Mouse (Mus musculus) adrenal gland, postnatal 14 days (tissue): Measurements from ENCODE around the gene Ifit2. TPM values are rescaled to one million over a fixed set of nuclear protein-coding genes. Genes with fewer than 3 reads are reported as not detected.
"Not testable (repeated sequence)": the region's sequence is repeated elsewhere in the genome, so short reads cannot be mapped to it uniquely, and the experiment has no call there.

Source experiments
- DNase-seq: peaks from one replicate; pipeline ENCODE4 v3.0.0; 2021; ENCODE audit warnings: mixed read lengths
- total RNA-seq: library from RNA; stranded (reverse); gene quantifications from 2 replicates; pipeline ENCODE4 v1.2.3, GENCODE M21; 2021

Ifit2 gene
- total RNA-seq, 1 experiment from 2014 or later, result 3.4 TPM

- no peak for DNase-seq
Observed at GRCm38 (mm10) chr19:34596811-34597210, 46.3 kb downstream of the Ifit2 start.

- peak; percentile 66 for DNase-seq
Observed at GRCm38 (mm10) chr19:34598341-34598740, 47.8 kb downstream of the Ifit2 start.

DNA sequence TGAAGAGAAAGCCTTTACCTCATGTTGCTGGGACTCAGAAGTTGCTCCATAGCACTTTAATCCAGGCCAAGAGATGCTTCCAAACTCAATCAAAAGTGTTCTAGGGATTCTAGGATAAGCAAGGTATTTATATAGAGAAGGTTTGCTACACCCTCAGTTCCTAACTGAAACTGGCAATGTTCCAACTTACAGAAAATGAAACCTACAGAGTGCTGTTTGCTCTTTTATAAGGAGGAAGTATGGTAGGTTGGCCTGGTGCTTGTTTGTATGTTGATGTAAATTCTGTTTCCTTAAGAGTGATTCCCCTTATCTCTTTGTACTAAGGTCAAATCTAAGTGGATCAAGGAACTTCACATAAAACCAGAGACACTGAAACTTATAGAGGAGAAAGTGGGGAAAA lies 48.8 kb downstream of the Ifit2 start:
- not testable (repeated sequence) for DNase-seq

DNA sequence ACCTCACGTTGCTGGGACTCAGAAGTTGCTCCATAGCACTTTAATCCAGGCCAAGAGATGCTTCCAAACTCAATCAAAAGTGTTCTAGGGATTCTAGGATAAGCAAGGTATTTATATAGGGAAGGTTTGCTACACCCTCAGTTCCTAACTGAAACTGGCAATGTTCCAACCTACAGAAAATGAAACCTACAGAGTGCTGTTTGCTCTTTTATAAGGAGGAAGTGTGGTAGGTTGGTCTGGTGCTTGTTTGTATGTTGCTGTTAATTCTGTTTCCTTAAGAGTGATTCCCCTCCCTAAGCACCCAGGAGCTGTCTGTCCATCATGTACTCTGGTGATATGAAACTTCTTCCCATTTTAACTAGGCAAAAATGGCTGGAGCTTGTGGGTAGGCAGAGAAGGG lies 51.4 kb downstream of the Ifit2 start, which contains the start of gene Ifit1bl1:
TSS of gene Ifit1bl1 (minus strand) at position 69 of the 400 bp plus-strand sequence.
- not testable (repeated sequence) for DNase-seq

DNA sequence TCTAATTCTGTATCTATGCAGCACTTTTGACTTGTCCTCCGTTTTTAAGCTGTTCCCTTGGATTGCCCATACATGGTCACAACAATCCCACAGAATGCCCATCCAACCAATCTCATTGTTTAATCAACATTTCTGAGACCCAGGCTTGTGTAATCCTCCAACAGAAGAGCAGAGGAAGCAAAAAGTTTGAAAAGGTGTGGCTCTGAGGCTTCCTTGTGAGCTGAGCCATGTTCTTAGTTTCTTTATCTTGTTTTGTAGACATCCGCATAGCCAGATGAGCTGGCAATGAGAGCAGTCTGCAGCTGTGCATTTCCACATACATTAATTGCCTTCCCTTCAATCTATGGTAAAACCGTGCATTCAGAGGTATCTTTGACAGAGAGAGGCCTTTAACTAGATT lies 55.0 kb downstream of the Ifit2 start:
- DNase-seq, result no peak

- peak; percentile 45 for DNase-seq
Observed at GRCm38 (mm10) chr19:34607237-34608051, 57.0 kb downstream of the Ifit2 start, which contains the start of gene Ifit3b. Gene Ifit3b (plus strand): TSS chr19:34607970.

DNA sequence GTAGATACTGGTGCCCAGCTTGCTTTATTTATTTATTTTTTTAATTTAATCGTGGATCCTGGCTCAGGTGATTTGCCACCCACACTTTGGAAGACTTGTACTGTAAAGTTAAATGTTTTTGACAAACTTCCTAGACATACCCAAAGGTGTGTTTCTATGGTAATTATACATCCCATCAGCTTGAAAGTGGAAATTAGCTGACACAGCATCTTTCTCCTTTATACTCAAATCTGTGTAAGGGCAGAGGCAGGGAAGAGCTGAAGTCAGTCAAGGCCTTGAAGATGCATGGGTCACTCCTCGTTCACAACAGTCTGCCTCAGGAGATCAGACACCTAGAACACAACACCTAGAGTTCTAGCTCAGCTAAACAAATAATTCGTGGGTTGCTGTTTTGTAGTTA lies 59.6 kb downstream of the Ifit2 start:
- DNase-seq, result not testable (repeated sequence)

DNA sequence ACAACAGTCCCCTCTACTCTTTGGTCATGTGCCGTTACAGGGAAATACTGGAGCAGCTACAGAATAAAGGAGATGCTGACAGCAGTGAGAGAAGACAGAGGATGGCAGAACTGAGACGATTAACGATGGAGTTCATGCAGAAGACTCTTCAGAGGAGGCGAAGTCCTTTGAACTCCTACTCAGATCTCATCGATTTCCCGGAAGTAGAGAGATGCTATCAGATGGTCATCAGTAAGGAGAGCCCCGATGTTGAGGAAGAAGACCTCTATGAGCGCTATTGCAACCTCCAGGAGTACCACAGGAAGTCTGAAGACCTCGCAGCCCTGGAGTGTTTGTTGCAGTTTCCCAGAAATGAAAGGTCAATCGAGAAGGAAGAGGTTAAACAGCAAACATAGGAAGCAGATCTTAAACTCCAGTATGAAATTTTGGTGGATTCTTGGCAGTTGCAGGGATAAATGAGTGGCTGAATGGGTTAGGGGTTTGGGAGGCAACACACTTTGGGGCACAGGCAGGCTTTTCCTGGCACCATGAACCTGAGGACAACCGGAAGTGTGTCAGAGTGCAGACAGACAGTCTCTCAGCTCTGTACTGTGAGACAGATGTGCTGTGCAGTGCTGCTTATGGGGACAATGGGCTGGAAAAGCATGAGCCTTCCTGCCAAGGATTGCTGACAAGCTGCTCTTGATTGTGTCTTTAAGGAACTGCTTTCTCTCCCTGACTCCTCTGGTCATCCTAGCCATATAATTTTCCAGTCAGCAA lies 61.9 kb downstream of the Ifit2 start:
- DNase-seq, result not testable (repeated sequence)

- DNase-seq, result no peak
Observed at GRCm38 (mm10) chr19:34620871-34621270, 70.4 kb downstream of the Ifit2 start.

DNA sequence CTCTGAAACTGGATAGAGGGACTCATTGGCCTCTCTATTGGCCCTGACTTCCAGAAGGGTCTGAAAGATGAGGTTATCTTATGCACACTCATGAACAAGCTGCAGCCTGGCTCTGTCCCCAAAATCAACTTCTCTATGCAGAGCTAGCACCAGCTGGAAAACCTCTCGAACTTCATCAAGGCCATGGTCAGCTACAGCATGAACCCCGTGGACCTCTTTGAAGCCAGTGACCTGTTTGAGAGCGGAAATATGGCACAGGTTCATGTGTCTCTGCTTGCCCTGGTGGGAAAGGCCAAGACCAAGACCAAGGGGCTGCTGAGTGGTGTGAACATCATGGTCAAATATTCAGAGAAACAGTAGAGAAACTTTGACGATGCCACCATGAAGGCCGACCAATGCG lies 73.3 kb downstream of the Ifit2 start:
- no peak for DNase-seq

GRCm38 (mm10) chr19:34624663-34625062 lies 74.2 kb downstream of the Ifit2 start:
- no peak for DNase-seq

Other genes starting within 250 kb of the Ifit2 start
- 1.4 TPM in 1 of 2 replicates, not detected in the other for gene Ch25h, start 75.5 kb upstream of the Ifit2 start, total RNA-seq
- gene Lipa, start 23.2 kb upstream of the Ifit2 start, total RNA-seq, result 128 and 148 TPM in 2 replicates
- gene Ifit3, start 32.8 kb downstream of the Ifit2 start, total RNA-seq, result 3.6 and 8.2 TPM in 2 replicates
- gene Ifit1bl1, start 51.3 kb downstream of the Ifit2 start, total RNA-seq, result 0.26 and 0.60 TPM in 2 replicates
- 1.4 and 1.6 TPM in 2 replicates for gene Ifit3b, start 57.3 kb downstream of the Ifit2 start, total RNA-seq
- 0.11 and 0.15 TPM in 2 replicates for gene Ifit1bl2, start 90.0 kb downstream of the Ifit2 start, total RNA-seq
- 2.0 and 3.6 TPM in 2 replicates for gene Ifit1, start 90.2 kb downstream of the Ifit2 start, total RNA-seq
- 0.79 and 7.7 TPM in 2 replicates for gene Slc16a12, start 196.6 kb downstream of the Ifit2 start, total RNA-seq